Mouse (Mus musculus) layer of hippocampus, adult 11-12 months (tissue): ENCODE data around the gene Mbd3.
A peak's percentile ranks its signal among the peaks of the same experiment; 100 is the strongest.

Source experiments
- DNase-seq: peaks from one replicate; pipeline ENCODE4 v3.0.0; 2022; ENCODE audit warnings: low spot score

Gene Mbd3

DNA sequence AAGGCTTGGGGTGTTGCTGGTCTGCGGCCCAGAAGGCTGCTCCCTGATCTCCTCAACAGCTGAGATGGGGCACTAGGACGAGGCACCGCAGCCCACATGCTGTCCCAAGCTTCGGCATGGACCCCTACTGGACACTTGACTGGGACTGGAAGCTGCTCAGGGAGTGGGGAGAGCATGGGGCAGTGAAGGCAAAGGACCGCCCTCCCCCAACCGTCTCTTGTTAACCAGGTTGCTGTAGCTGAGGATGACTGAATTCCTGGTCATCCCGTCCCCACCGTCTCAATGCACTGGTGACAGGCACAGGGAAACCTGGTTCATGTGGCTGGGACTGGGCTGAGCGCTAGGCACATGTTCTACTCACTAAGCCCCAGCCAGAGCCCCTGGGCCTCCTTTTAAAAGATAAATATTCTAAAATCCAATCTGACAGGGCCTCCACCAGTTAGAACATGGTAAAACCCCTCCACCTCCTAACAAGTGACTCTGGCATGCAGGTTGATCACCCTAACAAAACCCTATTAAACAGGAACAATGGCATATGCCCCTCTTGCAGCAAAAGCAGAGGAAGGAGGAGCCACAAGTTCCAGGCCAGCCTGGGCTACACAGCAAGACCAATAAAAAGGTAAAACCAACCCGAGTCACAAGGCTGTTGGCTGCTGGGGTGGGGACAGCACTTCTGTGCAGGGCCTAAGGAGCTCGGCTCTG, 2.4 kb downstream of the Mbd3 start:
- no peak for DNase-seq

DNA sequence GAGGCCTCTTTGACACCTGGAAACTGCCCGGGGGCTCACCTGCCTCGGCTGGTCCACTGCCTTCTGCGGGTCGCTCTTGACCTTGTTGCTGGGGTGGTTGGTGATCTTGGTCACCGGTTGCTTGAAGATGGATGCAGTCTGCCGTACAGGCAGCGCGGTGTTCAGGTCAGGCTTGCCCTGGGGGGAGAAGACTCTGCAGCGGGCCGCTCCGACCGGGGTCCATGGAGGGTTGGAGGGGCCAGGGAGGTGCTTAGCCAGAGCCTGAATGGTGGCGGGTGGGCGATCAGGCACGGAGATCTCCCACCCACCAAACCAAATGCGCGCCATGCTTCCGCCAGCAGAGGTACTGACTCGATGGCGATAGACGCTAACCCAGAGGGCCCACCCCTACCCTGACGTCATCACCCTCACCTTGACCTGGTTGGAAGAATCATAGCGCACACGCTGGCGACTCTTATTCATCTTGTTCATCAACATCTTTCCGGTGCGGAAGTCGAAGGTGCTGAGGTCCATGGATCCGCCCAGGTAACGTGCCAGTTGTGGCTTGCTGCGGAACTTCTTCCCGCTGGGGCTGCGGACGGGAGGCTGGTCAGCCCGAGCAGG, 4.2 kb downstream of the Mbd3 start:
- no peak for DNase-seq

DNA sequence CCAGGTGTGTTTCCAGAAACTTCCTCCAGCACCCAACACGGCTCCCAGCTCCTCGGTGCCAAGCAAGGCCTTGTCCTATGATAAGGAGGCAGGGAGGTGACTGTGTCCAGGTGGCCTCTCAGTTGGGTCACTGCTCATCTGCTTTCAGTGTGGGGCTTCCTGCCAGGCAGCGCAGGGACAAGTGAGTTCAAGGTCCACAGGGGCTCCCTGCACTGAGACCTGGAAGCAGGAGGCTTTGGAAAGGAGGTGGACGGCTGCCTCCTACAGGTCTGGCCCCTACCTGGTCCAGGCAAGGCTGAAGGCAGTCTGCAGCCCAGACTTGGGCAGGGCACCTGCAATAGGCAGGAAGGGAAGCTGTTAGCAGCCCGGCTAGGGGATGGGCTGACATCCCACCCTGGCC, 6.7 kb downstream of the Mbd3 start:
- no peak for DNase-seq

DNA sequence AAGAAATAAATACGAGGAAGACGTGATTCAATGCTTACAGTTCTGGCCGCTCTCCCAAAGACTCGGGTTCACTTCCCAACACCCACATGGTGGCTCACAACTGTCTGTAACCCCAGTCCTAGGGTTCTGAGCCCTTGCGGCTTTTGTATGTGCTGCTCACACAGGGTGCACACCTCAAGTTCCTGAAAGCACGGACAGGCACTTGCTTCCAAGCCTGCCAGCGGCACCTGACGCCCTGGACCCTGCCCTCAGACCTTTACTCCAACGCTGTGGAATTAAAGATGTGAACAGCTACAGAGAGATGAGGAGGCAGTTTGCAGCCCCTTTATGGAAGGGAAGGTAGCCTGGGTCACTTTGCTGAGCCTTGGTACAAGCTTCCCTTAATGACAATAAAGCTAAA, 8.7 kb downstream of the Mbd3 start:
- no peak for DNase-seq

DNA sequence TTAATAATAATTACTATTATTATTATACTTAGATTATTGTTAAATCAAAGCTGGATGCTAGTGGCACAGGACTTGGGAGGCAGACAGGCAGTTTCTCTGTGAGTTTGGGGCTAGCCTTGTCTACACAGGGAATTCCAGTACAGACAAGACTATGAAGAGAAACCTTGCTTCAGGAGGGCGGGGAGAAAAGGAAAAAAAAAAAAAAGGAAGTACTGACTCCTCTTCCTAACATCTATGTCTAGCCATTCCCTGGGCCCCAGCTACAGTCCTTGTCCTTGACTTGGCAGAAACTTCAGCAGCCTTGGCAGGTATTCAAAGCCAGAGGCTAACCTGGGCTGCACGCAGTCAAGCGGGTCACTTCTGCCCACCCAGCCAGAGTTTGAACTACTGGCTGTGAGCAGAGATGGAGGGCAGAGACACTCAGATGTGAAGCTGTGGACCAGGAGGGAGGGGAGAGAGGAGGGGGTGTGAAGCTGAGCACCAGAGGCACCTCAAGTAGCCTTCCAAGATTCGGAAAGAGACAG, 10.1 kb downstream of the Mbd3 start:
- no peak for DNase-seq

DNA sequence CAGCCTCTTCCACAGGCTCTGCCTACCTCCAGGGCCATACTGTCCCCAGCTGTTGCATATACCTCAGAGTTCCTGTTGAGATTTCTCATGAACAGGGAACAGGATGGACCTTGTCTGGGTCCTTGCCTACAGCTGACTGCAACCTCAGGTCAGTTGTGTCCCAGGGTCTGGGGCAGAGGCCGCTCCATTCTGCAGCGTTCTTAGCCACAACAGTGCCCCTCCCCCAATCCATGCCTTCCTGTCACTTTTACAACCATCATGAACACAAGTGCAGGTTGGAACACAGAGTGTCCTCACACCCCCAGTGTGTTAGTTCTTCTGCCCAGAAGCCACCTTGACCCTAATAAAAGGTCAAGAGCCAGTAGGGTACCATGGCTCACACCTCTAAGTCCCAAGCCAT, 10.6 kb downstream of the Mbd3 start:
- no peak for DNase-seq

DNA sequence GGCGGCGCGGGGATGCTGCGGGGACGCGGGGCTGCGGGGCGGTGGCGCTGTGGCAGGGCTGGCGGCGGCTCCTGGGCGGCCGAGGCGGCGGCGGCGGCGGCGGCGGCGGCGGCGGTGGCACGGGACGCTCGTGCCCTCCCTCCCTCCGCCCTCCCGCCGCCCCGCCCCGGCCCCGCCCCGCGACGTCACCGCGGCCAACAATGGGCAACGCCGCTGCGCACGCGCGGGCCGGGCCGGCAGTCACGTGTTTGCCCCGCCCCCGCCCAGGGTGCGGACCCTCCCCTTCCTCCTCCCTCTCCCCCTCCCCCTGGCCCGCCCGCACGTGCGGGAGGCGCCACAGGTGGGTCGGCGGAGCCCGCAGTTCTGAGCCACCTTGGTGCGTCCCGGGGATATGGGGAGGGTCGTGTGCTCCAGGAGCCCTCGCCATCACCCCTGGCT, 11.8 kb downstream of the Mbd3 start, which contains the start of gene Mex3d:
Gene Mex3d, minus strand, starts transcription at position 138 of the 438 bp plus-strand sequence.
- peak; percentile 88 for DNase-seq

DNA sequence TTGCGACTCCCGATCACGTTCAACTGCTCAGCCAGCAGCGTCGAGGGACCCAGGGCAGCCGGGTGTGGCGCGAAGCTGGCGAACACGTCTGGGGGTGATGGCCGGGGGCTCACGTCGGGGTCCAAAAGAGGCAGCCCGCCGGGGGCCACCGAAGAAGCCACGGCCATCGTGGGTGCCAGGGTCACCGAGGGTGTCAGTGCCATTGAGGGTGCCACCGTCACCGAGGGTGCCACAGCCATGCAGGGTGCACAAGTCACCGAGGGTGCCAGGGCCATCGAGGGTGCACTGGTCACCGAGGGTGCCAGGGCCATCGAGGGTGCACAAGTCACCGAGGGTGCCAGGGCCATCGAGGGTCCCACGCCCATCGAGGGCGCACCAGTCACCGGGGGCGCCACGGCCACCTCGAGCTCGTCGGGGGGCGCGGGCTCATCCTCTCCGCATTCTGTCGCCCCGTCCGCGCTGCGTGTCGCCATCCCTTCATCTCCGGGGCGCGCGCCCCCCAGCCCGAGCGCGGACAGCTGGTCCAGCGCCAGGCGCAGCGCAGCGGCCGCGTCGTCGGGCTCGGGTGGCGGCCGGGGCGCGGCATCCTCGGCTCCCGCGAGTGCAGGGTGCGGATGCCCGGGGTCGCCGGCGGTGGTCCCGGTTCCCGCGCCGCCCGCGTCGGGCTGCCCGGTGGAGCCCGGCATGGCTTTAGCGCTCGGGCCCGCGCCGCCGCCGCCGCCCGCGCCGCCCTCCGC, 12.4 kb downstream of the Mbd3 start:
- DNase-seq = no peak

DNA sequence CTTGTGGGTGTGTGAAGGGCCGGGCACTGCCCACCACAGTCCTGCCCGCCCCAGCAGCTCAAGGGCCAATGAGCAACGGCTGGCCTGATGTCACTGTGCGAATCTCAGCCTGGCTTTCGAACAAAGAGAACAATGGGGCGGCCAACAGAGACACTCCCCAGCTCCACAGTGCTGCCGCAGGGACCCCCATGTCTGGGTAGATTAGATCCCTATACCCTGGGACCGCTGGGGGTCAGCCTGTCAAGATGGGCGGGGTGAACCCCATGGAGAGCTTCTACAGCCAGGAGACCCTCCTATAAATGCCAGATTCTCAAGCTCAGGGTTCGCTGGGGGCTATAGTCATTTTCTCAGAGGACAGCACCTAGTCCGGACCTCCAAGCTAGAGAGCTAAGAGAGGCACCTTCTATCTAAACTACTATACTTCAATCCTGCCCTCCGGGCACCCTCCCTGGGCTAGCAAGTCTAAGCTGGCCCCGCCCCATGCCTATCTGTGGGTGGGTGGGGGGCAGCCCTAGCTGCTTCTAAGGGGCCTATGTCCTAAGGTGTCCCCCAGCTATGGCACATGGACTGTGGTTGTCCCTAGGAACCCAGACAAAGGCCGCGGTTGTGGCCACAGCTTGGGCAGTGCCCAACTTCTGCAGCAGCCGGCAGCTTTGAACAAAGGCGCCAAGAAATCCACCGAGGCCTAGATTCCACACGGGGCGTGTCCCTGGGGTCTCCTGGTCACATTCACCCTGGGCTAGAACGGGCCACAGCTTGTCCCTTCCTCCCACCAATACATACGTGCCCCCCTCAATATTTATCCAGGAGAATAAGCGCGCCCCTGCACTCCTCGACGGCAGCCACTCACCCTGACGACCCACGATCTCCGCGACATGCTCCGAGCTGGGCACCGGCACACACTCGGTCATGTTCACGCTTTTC, 13.3 kb downstream of the Mbd3 start:
- DNase-seq = no peak

DNA sequence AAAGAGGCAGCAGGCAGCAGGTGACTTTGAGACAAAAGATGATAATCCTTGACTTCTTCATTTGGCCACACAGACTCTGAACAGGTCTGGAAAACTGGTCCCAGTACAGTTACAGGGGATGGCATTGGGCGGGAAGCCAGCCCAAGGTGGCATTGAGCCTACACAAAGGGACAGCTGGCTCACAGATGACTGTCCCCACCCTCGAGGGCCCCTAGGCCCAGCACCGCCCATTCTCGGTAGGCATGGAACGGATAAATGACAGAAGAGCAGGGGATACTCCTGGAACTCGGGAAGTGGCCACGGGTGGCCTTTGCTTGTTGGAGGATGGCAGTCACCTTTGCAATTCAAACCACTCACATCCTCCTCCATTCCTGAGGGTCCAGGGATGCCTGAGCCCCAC, 14.0 kb downstream of the Mbd3 start:
- no peak for DNase-seq

DNA sequence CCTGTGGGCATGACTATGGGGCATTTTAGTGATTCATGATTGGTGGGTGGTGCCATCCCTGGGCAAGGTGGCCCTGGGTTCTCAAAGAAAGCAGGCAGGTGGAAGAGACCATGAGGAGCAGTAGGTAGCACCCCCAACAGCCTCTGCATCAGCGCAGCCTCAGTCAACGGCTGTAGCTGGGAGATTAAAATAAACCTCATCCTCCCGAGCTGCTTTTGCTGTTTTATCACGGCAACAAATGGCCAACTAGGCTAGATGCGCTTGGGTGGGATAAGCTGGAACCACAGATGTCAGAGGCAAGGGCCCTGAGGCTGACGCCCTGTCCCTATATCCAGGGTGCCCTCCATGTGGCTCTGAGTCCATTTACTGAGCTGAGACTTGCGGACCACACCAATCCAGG, 14.6 kb downstream of the Mbd3 start:
- no peak for DNase-seq

DNA sequence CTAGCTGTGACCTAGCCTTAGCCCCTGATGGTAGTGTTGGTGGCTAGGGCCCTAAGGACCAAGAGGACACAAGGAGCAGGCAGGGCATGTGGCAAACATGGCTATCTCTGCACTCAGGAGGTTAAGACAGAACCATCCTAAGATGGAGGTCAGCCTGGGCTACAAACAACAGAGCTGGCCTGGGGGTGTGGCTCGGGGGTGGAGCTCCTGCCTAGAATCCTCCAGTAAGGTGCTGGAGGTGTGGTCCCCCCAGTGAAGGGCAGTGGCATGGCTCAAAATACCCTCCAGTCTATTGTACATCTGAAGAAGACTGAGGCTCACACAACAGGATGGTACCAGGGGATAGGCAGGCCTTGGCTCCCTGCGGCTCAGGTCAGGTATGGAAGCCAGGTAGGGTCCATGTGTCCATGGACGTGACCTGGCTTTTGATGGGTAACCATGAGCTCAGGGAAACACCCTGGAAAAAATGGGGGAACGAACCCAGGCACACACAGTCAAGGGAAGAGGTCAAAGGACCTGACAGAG, 15.2 kb downstream of the Mbd3 start:
- no peak for DNase-seq

DNA sequence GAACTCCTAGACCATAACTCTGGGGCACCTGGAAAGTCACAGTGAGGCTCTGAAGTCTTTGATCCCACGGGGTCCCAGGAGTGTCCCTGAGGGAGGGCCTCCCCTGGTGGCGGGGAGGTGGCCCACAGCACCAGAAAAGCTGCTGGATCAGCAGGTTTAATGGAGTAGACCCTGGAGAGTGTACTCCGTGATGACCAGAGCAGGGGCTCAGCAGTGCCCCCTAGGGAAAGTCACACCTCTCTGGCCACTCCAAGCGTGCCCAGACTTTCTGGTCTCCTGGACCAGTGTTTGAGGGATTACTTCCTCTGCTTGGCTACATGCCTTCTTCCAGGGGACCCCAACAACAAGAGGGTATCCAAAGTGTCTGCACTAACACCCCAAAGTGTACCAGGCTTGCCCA, 15.9 kb downstream of the Mbd3 start:
- DNase-seq = no peak

DNA sequence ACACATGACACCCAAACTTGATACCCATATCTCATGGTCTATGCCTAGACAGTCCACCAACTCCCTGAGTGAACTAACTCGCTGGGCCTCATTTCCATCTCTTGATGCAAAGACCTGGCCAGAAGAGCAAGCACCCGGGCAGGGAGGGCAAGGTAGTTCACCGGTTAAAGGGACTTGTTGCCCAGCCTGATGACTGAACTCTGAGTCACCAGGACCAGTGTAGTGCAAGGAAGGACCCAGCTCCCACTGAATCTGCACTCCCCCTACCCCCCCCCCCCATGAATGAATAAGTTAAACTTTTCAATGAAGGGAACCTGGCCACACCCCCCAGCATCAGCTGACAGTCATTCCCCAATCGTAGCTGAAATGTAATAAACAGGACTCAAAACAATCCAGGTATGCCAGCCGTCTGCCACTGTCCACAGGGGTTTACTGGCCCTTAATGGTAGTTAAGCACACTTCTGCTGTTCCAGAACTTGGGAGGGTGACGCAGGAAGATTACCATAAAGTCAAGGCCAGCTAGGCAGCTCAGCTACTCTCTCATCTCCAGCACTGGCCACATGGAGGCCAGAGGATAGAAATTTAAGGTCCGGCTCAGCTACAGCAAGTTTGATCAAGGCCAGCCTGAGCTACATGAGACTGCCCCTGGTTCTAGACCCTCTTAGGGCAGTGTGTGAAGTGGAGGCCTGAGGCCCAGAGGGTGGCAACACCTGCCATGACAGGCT, 16.5 kb downstream of the Mbd3 start:
- no peak for DNase-seq

DNA sequence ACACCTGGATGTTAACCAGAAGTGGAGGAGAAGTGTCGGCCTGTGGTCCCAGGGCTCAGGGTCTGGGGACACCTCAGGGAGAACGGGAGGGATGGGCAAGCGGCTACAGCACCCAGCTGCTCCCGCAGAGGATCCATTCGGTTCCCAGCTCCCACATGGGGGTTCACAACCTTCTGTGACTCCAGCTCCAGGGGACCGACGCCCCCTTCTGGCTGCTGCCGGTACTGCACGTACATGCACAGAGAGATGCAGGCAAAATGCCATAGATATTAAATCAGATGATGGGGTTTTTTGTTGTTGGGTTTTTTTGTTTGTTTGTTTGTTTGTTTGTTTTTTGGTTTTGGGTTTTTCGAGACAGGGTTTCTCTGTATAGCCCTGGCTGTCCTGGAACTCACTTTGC, 21.6 kb downstream of the Mbd3 start:
- no peak for DNase-seq

DNA sequence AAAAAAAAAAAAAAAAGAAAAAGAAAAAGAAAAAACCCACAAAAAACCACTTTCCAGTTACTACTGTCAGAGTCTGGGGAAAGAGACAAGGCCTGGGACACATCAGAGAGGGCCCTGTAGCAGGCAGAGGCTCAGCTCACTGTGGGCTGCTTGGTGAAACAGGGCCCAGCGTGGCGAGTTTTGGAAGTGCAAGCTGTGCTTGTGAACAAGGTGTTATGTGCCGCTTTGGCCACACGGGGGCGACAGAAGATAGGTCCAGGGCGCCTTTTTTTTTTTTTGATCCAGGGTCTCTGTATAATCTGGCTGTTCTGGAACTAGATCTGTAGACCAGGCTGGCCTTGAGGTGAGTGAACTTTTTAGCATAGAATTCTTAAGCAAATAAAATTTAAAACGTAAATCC, 23.2 kb downstream of the Mbd3 start:
- peak; percentile 93 for DNase-seq

DNA sequence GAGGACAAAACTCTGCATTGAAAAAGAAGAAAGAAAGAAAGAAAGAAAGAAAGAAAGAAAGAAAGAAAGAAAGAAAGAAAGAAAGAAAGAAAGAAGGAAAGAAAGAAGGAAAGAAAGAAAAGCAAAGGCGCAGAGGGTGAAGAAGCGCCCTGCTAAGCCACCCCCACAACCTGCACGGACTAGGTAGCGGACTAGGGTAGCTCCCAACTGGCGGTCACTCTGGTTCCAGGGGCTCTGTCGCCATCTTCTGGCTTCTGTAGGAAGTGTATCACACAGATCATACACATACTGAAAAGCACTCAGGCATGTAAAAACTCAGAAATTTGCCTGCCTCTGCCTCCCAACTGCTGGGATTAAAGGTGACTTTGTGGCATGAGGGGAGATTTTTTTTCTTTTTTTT, 25.3 kb downstream of the Mbd3 start:
- DNase-seq = peak; percentile 86

DNA sequence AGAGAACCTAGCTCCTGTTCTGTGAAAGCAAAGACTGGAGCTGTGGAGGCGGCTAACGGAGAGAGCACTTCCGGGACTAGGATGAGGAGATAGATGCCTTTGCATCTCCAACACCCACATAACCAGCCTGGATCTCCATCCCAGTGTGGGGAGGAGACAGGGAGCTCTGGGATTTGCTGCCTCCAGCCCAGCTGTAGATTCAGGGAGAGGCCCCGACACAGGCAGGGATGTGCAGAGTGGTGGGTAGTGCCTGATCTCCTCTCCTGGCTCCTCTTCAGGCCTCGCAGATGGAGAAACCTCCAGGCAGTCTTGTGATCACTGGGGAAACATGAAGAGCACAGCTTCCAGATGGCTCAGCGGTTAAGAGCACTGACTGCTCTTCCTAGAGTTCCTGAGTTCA, 26.6 kb downstream of the Mbd3 start:
- no peak for DNase-seq

DNA sequence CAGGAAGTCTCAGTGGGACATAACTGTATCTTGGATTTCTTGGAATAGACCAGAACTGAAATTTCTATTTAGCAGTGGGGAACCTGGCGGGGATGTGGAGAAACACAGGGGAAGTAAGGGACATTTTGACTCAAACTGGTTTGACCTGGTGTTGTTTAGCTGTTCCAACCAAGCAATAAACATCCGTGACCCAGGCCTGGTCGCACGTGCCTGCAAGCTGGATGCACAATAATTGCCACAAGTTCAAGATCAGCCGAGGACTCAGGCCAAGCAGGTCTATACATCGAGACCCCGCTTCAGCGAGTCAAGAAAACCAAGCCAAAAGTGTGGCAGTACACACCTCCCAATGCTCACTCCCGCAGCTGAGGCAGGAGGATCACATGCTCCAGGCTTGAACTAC, 27.4 kb downstream of the Mbd3 start:
- no peak for DNase-seq

DNA sequence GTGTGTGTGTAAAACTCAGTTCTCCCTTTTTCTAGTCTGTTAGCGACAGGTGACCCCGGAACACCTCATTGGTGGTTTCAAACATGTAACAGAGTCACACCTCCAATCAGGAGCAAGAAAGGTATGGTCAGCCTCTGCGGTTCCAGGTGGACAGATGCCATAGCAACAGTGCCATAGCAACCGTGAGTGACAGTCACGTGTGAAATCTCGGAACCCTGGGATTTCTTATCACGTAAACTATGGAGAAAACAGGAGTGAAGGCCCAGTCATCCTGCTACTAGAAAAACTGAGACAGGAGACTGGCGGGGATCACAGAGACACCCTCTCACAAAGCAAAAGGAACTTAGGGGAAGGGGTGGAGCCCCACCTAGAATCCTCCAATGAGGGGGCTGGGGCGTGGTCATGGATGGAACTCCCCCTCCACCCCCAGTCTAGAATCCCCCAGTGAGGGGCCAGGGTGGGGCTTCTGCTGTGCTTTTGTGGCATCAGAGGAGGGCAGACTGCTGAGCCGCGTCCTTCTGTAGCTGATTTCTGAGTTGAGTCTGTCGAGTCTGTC, 27.9 kb downstream of the Mbd3 start:
- DNase-seq = no peak
